Mouse (Mus musculus) ES-Bruce4 (cell line): ENCODE data around the gene Mpg. TPM values are rescaled to one million over a fixed set of nuclear protein-coding genes. Genes with fewer than 3 reads are reported as not detected.

Experiments used
- H3K27ac ChIP-seq: 2 replicates; pipeline ENCODE4 v1.5.1; 2012; ENCODE audit warnings: low read length, inconsistent platforms; ENCODE audit not compliant: insufficient read depth
- H3K27me3 ChIP-seq: 2 replicates; pipeline ENCODE4 v1.6.1; 2012; ENCODE audit warnings: mild to moderate bottlenecking, low read length, inconsistent platforms; ENCODE audit not compliant: control insufficient read depth, poor library complexity, insufficient read depth, severe bottlenecking
- H3K36me3 ChIP-seq: 2 replicates; pipeline ENCODE4 v1.6.1; 2012; ENCODE audit warnings: inconsistent platforms, mild to moderate bottlenecking, low read length, moderate library complexity; ENCODE audit not compliant: control insufficient read depth, poor library complexity, insufficient read depth, severe bottlenecking
- H3K4me1 ChIP-seq: one replicate; pipeline ENCODE4 v1.8.1; 2011; ENCODE audit warnings: low read length; ENCODE audit not compliant: control insufficient read depth, insufficient read depth
- H3K4me3 ChIP-seq: 2 replicates; pipeline ENCODE4 v1.5.1; 2011; ENCODE audit warnings: low read depth, mild to moderate bottlenecking, low read length
- H3K9ac ChIP-seq: 2 replicates; pipeline ENCODE4 v1.6.1; 2012; ENCODE audit warnings: low read depth, mild to moderate bottlenecking, inconsistent platforms; ENCODE audit not compliant: poor library complexity, severe bottlenecking
- H3K9me3 ChIP-seq: replicated peaks from 2 replicates; pipeline ENCODE4 v1.6.1; 2012; ENCODE audit warnings: mild to moderate bottlenecking, low read length, inconsistent platforms; ENCODE audit not compliant: control insufficient read depth, poor library complexity, insufficient read depth, severe bottlenecking
- CTCF ChIP-seq: IDR thresholded peaks from one replicate; pipeline ENCODE4 v1.8.1; 2011; ENCODE audit warnings: low read depth, low read length
- EP300 ChIP-seq: IDR thresholded peaks from 2 replicates; pipeline ENCODE4 v1.6.1; 2011; ENCODE audit warnings: low read depth, low read length; ENCODE audit not compliant: insufficient read depth
- POLR2A ChIP-seq: IDR thresholded peaks from one replicate; pipeline ENCODE4 v1.8.1; 2011; ENCODE audit warnings: low read length; ENCODE audit not compliant: insufficient read depth
- polyA plus RNA-seq: library from polyadenylated mRNA; stranded (reverse); fragments of >200 nt; gene quantifications from 2 replicates; pipeline ENCODE4 v1.2.4, GENCODE M21; 2011; ENCODE audit warnings: low read depth; ENCODE audit not compliant: missing spikeins, insufficient read depth, insufficient read length

Mpg gene
- polyA plus RNA-seq, 1 experiment: 20.5 TPM

DNA sequence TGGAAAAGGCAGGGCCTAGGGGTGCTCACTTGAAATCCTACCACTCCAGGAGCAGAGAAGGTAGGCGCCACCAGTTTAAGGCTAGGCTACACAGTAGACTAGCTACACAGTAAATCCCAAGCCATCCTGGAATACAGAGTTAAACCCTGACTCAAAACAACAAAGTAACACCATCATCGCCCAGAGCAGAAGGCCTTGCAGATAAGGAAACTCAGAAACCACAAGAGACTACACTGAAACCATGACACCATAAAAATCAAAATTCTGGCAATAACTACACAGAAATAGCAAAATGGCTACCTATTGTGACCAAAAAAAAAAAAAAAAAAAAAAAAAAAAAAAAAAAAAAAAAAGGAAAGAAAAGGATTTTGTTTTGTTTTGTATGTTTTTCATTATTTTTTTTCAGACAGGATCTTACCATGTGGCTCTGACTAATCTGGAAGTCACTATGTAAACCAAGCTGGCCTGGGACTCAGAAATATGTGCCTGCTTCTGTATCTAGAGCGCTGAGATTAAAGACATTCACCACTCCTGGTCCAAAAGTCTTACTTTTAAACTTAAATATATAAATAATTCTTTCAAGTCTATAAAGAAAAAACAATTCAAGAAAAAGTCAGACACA lies 38.9 kb downstream of the Mpg start:
- H3K27ac ChIP-seq: no peak overlapping the region
- H3K9me3 ChIP-seq: no peaks in the 10 kb centered on the region
- no peaks in the 10 kb centered on the region for H3K4me1 ChIP-seq
- no peaks in the 10 kb centered on the region for H3K27me3 ChIP-seq
- TF ChIP-seq EP300: no peak
- TF ChIP-seq POLR2A: no peak
- TF ChIP-seq CTCF: no peak
- no peak overlapping the region for H3K4me3 ChIP-seq
- no peaks in the 10 kb centered on the region for H3K36me3 ChIP-seq
- no peak overlapping the region for H3K9ac ChIP-seq

GRCm38 (mm10) chr11:32266194-32266593 lies 39.9 kb downstream of the Mpg start:
- no peak overlapping the region for H3K27ac ChIP-seq
- no peaks in the 10 kb centered on the region for H3K27me3 ChIP-seq
- H3K36me3 ChIP-seq: no peaks in the 10 kb centered on the region
- H3K9ac ChIP-seq: peak overlapping the region; percentile 91
- no peak overlapping the region for H3K4me3 ChIP-seq
- TF ChIP-seq CTCF (no peak), EP300 (no peak), POLR2A (no peak)
- no peaks in the 10 kb centered on the region for H3K9me3 ChIP-seq
- H3K4me1 ChIP-seq: no peaks in the 10 kb centered on the region

GRCm38 (mm10) chr11:32266776-32267175 lies 40.5 kb downstream of the Mpg start:
- TF ChIP-seq POLR2A: no peak
- TF ChIP-seq CTCF: no peak
- TF ChIP-seq EP300: no peak
- Histone ChIP-seq H3K36me3 (no peaks in the 10 kb centered on the region), H3K27me3 (no peaks in the 10 kb centered on the region), H3K9ac (peak overlapping the region; percentile 91), H3K27ac (peak overlapping the region; percentile 78; the same call in 1 of the 2 replicates), H3K9me3 (no peaks in the 10 kb centered on the region), H3K4me3 (peak overlapping the region; percentile 96), H3K4me1 (no peaks in the 10 kb centered on the region)

- H3K27ac ChIP-seq: peak within 1 kb of the TSS; percentile 78
- TF ChIP-seq EP300 (no peak), CTCF (no peak), POLR2A (peak; percentile 66)
Observed at GRCm38 (mm10) chr11:32267188-32267884, 41.0 kb downstream of the Mpg start, which contains the start of gene Nprl3. Gene Nprl3, minus strand, starts transcription at chr11:32267707.

GRCm38 (mm10) chr11:32267964-32268363 lies 41.7 kb downstream of the Mpg start:
- no peaks in the 10 kb centered on the region for H3K27me3 ChIP-seq
- no peak for TF ChIP-seq EP300
- no peak for TF ChIP-seq POLR2A
- no peak for TF ChIP-seq CTCF
- no peaks in the 10 kb centered on the region for H3K9me3 ChIP-seq
- H3K4me3 ChIP-seq: peak overlapping the region; percentile 17; the same call in 1 of the 2 replicates
- H3K4me1 ChIP-seq: no peaks in the 10 kb centered on the region
- H3K27ac ChIP-seq: no peak overlapping the region
- peak overlapping the region; percentile 91 for H3K9ac ChIP-seq
- H3K36me3 ChIP-seq: no peaks in the 10 kb centered on the region

More at GRCm38 (mm10) chr11:32267188-32267884, 41.0 kb downstream of the Mpg start, which contains the start of gene Nprl3:
- Histone ChIP-seq H3K9me3 (no peaks in the 10 kb centered on the region), H3K36me3 (no peaks in the 10 kb centered on the region), H3K4me3 (peak within 1 kb of the TSS; percentile 96), H3K4me1 (no peaks in the 10 kb centered on the region), H3K9ac (peak within 1 kb of the TSS; percentile 91), H3K27me3 (no peaks in the 10 kb centered on the region)

- H3K4me3 ChIP-seq: no peak overlapping the region
- no peak for TF ChIP-seq POLR2A
- TF ChIP-seq EP300: no peak
- no peak for TF ChIP-seq CTCF
- H3K9ac ChIP-seq: no peak overlapping the region
- no peaks in the 10 kb centered on the region for H3K27me3 ChIP-seq
- no peak overlapping the region for H3K27ac ChIP-seq
- H3K9me3 ChIP-seq: no peaks in the 10 kb centered on the region
- H3K36me3 ChIP-seq: no peaks in the 10 kb centered on the region
- H3K4me1 ChIP-seq: no peaks in the 10 kb centered on the region
Observed at GRCm38 (mm10) chr11:32268952-32269351, 42.6 kb downstream of the Mpg start.
